Mouse (Mus musculus) E14TG2a.4 (cell line): ENCODE data around the gene Dnah7a.

Experiments
- CTCF ChIP-seq: conservative IDR thresholded peaks from 2 replicates; pipeline ENCODE4 v1.5.1; 2014; ENCODE audit warnings: low read length
- NANOG ChIP-seq: IDR thresholded peaks from 2 replicates; pipeline ENCODE4 v1.6.1; 2014; ENCODE audit warnings: borderline replicate concordance, low read length, mixed read lengths

GRCm38 (mm10) chr1:53721353-53721752, 14.8 kb upstream of the Dnah7a start:
- no peak for TF ChIP-seq CTCF
- TF ChIP-seq NANOG: no peak
